Mouse (Mus musculus) right cerebral cortex, postnatal 10 days (tissue): ENCODE results near the gene Bri3.
A peak's percentile ranks its signal among the peaks of the same experiment; 100 is the strongest.

Experiments used
- DNase-seq, 2 experiments: peaks; one replicate each; pipeline ENCODE4 v3.0.0; 2021; ENCODE audit warnings: low spot score in 2 of 2

Bri3 gene

DNA sequence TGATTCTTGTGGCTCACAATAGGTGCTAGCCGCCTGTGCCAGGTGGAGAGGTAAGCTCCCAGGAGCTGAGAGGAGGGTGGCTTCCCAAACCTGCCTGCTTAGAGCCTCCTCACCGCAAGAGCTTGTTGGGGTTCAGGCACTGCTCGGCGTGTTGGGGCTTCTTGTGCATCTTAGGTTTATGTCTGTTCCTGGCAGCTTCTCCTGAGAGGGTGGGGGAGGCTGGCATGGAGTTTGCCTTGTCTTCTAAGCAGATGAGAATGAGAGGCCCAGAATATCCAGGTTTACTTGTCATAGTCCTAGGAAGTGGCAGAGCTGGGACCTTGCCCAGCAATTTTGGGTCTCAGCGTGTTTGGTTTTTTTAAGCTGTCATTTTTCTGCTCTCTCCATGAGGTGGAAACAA, 17.6 kb downstream of the Bri3 start:
- peak in 1 of 2 experiments; percentile 55 for DNase-seq

- no peak for DNase-seq
Measured at GRCm38 (mm10) chr5:144263082-144263481, 18.8 kb downstream of the Bri3 start.

GRCm38 (mm10) chr5:144263496-144263895, 19.3 kb downstream of the Bri3 start:
- no peak for DNase-seq

DNA sequence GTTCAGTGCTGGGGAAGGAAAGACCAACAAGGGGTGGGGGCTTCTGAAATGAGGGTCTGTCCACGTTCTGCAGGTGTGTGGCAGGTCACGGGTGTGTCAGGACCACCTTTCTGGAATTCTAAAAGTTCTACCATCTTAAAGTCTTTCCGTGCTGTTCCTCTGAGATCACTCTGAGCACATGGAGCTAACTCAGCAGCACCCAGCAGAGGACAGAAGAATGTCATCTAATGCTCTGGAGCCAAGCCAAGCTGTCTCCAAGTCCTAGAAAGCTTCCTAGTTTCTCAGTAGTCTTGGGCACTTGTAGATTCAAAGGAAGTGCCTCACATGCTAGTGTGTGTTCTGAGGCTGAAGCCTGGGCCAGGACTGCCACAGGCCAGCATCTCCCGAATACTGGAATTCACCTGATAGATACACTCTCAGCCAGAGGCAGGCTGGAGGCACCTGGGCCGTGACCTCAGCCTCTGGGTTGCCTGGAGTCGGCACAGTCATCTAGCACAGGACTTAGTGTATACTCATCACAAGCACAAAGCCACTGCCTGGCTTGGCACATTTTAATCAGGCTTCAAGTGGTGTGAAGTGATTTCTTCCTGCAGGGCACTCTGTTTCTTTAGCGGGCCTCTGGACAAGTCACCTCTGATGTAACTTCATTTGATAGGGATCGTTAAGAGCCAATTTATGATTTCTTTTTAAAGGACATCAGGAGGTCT, 23.5 kb downstream of the Bri3 start:
- DNase-seq: peak; percentile 79 to 80

- DNase-seq: no peak
Measured at GRCm38 (mm10) chr5:144269926-144270325, 25.7 kb downstream of the Bri3 start.

DNA sequence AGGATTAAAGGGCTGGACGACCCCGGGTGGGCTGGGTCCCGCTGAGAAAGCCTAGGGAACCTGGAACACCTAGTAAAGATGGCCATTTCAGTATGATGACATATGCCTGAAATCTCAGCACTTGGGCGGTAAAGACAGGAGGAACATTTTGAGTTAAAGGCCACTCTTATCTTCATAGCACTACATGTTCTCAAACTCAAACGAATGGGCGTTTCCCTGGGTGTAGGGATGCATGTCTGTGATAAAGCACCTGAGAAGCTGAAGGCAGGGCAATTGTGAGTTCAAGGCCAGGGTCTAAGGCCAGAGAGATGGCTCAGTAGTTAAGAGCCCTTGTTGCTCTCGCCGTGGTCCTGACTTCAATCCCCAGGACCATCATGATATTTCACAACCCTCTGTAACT, 26.2 kb downstream of the Bri3 start:
- DNase-seq: no peak

- no peak for DNase-seq
Measured at GRCm38 (mm10) chr5:144271118-144271517, 26.9 kb downstream of the Bri3 start.

GRCm38 (mm10) chr5:144271772-144272171, 27.5 kb downstream of the Bri3 start:
- no peak for DNase-seq

DNA sequence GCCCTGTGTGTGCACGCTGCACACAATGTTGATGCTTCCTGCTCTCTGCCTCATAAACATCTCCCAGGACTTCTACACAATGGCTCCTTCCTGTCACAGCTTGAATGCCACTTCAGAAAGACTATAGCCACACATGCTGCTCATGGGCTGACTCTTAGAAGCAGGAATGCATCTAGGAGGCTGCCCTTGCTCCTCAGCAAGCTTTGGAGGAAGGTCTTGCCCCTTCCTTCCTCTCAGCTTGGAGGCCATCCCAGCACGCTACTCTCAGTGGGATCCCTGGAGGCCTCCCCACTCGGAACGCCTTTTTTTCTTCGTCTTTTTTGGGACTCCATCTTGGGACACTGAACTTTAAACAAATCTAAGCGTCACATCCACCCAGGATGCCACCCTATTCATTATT, 30.7 kb downstream of the Bri3 start:
- DNase-seq: no peak

DNA sequence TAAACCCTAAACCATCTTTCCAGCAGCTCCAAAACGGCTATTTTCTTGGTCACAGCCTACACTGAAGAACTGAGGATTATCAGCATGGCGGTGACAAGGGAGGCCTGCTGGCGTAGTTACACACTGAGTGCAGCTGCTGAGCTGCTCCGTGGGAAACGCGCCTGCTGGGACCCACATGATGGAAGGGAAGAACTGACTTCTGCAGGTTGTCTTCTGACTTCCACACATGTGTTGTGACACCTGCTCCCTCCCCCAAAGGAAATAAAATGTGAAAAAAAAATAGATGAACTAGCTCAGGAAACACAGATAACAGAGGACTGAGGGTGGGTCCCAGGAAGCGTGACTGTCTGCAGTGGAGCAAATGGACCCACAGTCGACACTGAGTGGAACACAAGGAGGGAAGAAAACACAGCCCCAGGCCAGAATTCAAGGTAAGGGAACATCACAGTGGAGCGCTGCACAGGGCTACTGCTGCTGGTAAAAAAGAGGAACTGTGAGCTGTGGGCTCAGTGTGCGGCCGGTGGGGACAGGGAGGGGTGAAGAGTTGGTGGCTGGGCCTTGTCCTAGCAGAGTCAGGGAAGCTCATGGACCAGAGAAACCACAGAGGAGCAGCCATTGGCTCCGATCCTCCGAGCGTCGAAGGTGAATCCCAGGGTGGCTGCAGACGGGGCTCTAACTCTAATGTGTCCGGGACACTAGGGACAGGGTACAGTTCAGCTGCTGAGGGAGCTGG, 32.8 kb downstream of the Bri3 start:
- DNase-seq: peak in 1 of 2 experiments; percentile 20

DNA sequence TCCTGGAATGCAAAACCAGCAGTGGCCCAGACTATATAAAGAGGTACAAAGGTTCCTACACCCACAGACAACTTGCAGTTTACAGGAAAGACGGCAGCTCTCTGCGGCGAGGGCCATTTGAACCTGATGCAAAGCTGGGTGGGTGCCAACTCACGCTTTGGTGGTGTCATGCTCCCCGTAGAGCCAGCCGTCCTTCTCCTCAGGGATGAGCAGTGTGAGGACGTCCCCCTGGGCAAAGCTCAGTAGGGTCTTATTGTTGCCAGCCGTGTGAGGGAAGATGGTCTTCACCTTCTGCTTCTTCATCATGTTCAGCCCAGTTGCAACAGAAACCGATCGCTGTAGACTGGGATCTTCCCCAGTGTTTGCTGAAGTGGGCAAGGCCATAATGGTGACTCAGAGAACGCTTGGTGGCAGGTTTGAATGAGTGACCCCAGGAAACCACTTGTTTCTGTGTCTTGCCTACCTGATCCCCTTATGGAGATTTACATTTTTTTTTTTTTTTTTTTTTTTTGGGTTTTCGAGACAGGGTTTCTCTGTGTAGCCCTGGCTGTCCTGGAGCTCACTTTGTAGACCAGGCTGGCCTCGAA, 34.2 kb downstream of the Bri3 start:
- DNase-seq: no peak

DNA sequence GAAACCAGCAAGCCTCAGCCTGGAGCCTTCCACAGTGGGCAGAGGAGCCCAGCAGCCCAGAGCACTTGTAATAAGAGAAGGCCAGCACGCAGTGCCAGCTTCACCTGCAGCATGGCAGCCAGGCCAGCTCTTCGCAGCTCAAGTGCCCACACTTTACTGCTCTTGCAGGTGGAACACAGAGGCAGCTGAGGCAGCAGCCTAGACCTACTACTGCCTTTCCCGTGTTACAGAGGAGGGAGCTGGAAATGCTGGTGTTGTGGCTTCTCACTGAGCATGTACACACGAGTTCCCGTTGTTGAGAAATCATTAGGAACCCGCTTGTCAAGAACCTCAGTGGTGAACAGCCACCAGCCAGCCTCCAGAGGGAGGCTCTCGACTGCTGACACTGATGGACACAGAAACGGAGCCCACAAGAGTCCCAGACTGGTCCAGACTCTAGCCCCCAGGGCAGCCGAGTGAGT, 34.9 kb downstream of the Bri3 start:
- DNase-seq: no peak

GRCm38 (mm10) chr5:144279926-144280325, 35.7 kb downstream of the Bri3 start:
- no peak for DNase-seq

- DNase-seq: no peak
Measured at GRCm38 (mm10) chr5:144282470-144283260, 38.4 kb downstream of the Bri3 start.

DNA sequence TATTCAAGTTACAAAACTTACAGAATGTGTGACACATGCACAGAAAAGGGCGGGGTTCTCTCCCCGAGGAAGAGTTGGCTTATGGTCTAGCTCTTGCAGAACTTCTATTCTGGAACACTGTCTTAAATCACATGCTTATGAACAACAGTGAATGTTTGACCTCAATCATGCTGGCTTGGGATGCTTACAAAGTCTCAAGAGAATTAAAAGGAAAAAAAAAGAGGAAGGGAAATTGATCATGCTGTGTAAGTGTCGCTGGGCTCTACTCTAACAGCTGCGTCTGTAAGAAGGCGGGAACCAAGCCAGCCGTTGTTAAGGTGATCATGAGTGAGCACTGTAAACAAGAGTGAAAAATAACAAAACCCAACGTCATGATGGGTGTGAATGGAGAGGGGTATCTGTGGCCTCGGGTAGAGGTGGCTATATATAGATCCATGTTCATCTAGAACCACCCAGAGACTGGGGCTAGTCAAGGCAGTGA, 39.4 kb downstream of the Bri3 start:
- DNase-seq: no peak

- DNase-seq: no peak
Measured at GRCm38 (mm10) chr5:144284599-144284998, 40.4 kb downstream of the Bri3 start.

DNA sequence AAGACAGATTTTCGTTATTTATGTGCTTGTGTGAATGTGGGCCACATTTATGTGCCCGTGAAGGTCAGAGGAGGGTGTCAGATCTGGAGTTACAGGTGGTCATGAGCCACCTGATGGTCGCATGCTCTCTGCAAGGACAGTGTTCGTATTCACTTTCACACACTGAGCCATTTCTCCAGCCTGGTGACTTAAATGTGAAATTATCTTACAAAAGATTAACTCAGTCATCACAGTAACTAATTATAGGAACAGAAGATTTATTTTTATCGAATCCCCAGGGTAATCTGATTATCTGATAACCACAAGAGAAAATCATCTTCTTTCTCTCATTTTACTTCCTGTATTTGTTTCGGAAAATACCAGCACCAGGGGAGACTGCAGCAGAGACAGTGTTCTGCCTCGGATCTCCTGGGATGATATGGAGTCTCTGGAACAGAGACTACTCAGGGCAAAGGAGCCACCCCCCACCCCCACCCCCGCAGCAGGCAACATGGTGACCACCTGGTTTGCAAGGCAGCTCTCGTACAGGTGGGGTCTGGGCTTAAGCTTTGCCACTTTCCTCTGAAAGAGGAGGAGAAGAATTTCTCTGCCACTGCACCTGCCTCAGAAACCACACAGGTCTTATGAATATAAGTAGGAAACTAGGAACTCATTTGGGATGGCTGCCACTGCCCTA, 42.5 kb downstream of the Bri3 start:
- DNase-seq: no peak

- DNase-seq: no peak
Measured at GRCm38 (mm10) chr5:144287267-144287820, 43.1 kb downstream of the Bri3 start.

DNA sequence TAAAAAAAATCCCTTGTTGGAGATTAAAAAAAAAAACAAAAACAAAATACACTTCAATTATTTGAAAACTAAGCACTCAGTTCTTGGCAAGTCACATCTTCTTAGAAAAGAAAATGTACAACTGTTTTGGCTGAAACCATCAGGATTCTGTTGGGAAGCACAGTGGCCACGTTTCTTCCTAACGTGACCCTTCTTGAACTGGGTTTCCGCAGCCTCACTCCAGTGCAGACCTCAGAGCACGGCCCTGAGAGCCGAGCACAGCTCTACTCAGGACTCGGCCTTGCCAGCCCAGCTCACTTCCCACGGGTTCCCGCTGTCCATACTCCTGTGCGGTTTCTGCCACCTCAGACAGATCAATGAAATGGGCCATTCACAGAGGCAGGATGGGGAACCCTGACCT, 44.2 kb downstream of the Bri3 start:
- DNase-seq: no peak

DNA sequence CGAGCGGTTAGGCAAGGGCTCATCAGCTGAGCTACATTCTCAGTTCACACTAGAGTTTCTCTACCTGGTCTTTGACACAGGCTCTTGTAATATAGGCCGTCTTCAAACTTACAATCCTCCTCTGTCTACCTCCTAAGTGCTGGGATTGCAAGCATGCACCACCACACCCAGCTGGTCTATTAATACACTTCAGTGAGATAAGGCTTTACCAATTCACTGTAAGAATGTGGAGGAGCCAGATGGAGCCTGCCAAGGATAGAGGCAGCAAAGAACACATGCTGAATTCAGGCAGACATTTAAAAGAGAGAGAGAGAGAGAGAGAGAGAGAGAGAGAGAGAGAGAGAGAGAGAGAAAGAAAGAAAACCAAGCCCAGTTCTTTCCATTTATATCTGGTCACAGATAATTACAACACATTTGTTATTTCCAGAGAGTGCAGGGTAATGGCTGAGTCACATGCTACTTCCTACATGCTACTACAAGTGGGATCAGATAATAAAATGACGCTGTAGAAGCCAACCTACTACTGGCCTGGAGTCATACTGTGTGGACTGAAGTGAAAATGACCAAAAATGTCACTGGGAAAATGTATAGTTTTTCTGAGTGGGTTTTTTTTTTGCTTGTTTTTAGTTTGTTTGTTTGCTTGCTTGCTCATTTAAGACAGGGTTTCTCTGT, 45.7 kb downstream of the Bri3 start:
- peak; percentile 57 to 76 for DNase-seq
